In the genomic region with DNA sequence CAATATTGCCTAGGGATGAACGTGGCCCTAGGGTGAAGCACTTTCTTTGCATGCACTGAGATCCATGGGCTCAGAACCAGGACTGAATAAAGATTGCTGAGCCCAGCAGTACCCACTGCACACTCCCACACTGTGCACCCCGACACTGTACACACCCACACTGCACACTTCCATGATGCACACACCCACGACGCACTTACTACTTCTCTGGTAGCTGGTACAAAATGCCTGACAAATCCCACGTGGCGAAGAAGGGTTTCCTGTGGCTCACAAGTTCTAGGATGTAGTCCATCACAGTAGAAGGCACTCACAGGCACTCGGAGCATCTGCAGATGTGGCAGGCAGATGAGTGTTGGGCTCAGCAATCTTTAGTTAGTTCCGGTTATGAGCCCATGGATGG, we compare ENCODE assay signal across 25 mouse cellular contexts.
"Had no signal": no experiment of that assay in that cellular context is flagged by ENCODE, and none has a peak within 500 bp of the region (broad histone marks: within the 10 kb centered on the region; RNA-seq: fewer than 3 reads in every experiment).

No protein-coding gene starts in this region.

- H3K4me3 ChIP-seq: heart, adult 2 months; heart, embryonic 13.5 days; heart, embryonic 15.5 days; hindbrain, embryonic 13.5 days; hindbrain, embryonic 15.5 days; kidney, embryonic 15.5 days; limb, embryonic 10.5 days; limb, embryonic 12.5 days had no signal

- DNase-seq: forebrain, postnatal 0 days; gastrocnemius, postnatal 14 days; gastrocnemius, postnatal 36 days; heart, adult 11 months; heart, adult 2 months; heart, postnatal 14 days; heart, postnatal 36 days; kidney, adult 11 months; kidney, adult 2 months; kidney, adult 9 months; kidney, postnatal 14 days; kidney, postnatal 36 days; layer of hippocampus, postnatal 36 days; liver had no signal

- H3K27ac ChIP-seq: heart, adult 2 months; heart, embryonic 13.5 days; heart, embryonic 15.5 days; hindbrain, embryonic 13.5 days; hindbrain, embryonic 15.5 days; hindbrain, postnatal 0 days; kidney, embryonic 15.5 days; kidney, postnatal 0 days; limb, embryonic 10.5 days; limb, embryonic 12.5 days had no signal

- H3K4me2 ChIP-seq: heart, embryonic 11.5 days; heart, embryonic 13.5 days; heart, embryonic 15.5 days; hindbrain, embryonic 13.5 days; hindbrain, embryonic 15.5 days; kidney, embryonic 15.5 days; limb, embryonic 12.5 days had no signal

- H3K27me3 ChIP-seq: hindbrain, embryonic 15.5 days had no signal

- H3K36me3 ChIP-seq: heart, embryonic 13.5 days; heart, embryonic 15.5 days; hindbrain, embryonic 13.5 days; hindbrain, embryonic 15.5 days; kidney, embryonic 15.5 days; limb, embryonic 10.5 days; limb, embryonic 12.5 days had no signal

- H3K9me3 ChIP-seq: heart, embryonic 13.5 days; heart, embryonic 15.5 days; hindbrain, embryonic 13.5 days; hindbrain, embryonic 15.5 days; kidney, embryonic 15.5 days; limb, embryonic 10.5 days; limb, embryonic 12.5 days had no signal

- ATAC-seq: forebrain, postnatal 0 days; hindbrain, postnatal 0 days; intestine, embryonic 16.5 days had no signal

- H3K9ac ChIP-seq: forebrain, postnatal 0 days; heart, embryonic 13.5 days; heart, embryonic 15.5 days; hindbrain, embryonic 13.5 days; hindbrain, embryonic 15.5 days; kidney, embryonic 15.5 days; limb, embryonic 12.5 days had no signal
